Mouse (Mus musculus): ENCODE measurements around the gene Cd200r1.

Gene Cd200r1

DNA sequence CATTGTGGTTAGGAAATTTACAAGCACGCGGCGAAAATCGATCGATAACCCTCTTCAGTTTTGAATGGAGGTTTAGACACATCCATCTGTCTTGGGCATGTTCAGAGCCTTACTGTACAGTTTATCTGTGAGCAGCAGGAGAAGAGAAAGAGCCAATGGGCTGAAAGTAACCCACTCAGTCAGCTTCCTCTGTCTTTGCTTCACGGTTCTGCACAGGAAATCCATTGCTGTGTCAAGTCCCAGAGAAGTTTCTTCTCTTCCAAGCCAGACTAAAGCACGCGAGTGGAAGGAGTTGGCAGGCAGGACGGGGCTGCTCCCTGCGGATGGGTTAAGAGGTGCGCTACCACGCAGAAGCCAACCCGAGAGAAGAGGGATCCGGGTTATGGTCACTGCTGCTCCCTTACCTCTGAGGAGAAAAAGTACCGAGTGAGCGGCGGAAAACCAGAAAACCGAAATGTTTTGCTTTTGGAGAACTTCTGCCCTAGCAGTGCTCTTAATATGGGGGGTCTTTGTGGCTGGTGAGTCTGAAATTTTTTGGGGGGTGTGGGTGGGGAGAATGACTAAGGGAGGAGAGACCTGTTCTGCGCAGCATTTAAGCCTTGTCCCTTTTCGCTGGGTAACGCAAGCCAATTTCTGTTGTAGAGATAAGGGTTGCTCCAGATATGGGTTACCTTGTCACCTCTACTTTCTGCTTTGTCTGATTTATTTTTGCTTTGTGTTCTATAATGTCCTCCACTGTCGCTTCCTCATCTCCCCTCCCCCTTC lies at the start of gene Cd200r1:
Gene Cd200r1, plus strand, starts transcription at position 182 of the 765 bp plus-strand sequence.
- no peak for DNase-seq (ENCODE audit: low spot score)

DNA sequence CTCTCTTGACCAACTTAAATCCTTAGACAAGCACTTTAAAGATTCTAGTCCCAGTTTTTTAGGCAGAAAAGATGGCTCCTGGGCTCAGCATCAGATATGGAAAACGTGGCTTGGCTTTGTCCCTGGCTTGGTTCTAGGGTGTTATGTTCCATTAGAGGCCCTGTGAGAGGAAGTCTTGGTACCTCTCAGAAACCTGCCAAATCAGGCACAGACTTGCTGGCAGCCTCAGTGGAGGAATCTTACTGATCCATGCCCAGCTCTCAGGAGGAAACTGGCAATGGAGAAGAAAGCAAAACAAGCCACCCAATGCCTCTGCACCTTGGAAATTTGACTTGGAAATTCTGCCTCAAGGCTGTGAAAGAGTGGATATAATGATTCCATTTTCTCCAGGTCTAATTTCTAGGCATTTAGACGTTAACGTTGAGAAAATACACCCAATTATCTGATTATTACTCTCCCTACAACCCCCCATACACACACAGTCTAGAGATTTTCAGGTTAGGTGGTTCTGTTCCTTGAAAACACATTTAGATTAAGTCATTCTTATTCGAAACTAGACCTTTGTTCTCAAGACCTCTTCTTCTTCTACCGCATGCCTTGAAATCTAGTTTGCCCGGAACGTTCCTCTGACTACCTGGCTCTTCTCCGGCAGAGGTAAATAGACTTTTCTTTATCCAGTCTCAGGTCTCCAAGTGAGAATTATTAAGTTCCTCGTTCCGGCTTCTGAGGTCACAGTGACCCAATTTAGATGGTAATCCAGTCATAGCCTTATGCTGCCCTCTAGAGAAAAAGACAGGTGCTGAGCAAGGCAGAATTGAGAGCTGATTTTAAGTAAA lies 49.0 kb upstream of the Cd200r1 start:
- no peak for DNase-seq (ENCODE audit: low spot score)

DNA sequence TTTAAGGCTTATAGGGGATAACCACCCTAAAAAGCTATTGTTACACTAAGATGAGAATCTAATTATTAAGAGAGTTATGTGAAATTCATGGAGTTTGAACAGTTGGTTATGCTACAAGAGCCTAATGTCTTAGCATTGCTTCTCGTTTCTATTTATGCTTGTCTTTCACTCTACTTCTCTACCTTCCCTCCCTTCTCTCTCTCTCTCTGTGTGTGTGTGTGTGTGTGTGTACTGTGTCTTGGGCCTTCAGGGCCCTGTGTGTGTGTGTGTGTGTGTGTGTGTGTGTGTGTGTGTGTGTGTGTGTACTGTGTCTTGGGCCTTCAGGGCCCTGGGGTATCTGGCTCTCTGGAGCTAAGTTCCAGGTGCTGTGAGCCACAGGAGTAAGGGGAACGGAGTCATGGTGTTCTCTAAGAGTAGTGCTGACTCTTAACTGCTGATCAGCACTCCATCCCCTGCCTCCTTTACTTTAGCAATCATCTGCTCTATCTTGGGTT lies 48.3 kb upstream of the Cd200r1 start:
- DNase-seq (ENCODE audit: low spot score) = no peak

DNA sequence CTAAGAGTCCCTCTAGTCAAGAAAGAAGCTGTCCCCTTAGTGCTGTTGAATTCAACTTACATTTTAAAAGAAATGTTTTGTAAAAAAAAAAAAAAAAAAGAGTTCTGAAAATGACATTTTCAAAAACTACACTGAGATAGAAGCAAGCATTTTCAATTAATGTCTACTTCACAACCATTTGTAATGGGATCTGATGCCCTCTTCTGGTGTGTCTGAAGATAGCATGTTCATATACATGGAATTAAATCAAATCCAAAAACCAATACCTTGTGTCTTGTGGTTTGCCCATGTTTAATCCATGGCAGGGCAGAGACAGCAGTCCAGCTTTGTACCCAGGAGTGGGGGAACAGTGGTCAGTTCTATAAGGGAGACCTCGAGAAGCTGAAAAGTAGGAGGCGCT lies 47.7 kb upstream of the Cd200r1 start:
- no peak for DNase-seq (ENCODE audit: low spot score)

DNA sequence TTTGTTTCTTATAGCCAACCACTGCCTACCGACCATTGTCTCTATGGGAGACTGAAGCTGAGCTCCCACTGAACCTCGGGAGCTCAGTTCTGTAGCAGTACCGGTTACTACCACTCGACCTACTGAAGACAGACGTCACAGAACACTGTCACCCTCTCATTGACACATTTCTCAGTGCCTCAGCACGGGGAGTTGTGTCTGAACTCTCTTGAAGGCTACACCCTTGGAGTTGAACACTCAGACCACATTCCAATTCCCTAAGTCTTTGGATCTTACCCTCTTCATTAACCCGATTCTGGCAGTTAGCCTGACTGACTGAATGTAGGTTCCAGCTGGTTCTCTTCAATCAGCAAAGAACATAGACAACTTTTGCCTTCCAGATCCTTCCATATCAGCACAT lies 46.2 kb upstream of the Cd200r1 start:
- no peak for DNase-seq (ENCODE audit: low spot score)

DNA sequence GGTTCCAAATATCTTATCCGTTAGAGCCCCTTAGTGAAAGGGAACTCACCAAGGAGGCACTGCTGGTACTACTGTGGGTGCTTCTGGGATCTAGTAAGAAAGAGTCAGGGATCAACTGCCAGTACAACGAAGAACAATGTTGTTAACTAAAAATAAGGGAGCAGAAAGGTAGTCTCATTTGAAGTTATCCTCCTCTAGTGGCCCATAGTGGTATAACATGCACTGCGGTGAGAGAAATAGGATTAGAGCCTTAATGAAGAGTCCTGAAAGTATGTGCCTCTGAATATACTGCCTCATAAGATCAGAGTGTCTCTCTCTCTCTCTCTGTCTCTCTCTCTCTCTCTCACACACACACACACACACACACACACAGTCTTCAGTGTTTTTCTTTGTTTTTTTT lies 45.0 kb upstream of the Cd200r1 start:
- no peak for DNase-seq (ENCODE audit: low spot score)

DNA sequence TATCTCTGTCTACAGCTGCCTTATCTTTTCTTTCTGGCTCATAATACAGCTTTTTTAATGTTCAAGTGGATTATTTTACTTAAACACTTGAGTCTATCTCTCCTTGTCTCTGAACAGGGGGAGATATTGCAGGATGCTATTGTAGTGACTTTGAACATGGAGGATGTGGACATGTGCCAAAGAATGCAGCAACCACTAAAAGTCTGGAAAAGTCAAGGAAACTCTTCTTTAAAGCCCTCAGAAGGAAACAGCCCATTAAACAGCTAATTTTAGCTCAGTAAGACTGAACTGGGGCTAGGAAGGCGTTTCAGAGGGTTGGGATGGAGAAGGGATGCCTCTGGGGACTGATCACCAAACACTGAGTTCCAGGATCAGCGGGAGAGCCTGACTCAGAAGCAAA lies 42.9 kb upstream of the Cd200r1 start:
- DNase-seq (ENCODE audit: low spot score) = no peak

DNA sequence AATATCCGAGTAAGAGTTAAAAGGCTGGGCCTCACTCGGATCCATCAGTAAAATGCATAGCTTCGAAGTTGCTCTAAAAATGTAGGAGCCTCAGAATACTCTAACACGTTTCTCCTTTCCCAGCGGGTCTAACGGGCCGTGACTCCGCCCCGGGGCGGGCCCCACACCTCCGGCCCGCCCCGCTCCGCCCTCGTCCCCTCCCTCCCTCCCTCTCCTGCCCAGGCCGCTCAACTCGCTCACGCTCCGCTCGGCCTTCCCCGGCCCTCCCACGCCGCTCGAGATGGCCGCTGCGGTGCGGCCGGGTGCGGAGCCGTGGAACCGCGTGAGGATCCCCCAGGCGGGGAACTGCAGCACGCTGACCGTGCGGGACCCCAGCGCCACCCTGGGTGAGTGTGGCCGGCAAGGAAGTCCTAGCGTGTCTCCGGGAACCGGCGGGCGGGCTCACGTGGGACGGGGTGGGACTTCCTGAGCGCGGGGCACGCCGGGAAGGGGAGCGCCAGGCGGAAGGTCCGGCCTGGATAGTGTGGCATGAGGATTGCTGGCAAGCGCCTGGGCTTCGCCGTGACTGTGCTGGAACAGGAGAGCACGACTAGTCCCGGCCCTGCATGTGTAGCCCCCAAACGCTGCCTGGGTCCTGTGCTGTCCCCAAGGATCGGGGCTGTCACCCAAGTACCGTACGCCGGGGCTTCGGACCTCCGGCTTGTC lies 41.3 kb upstream of the Cd200r1 start, which contains the start of gene Nepro:
Gene Nepro, plus strand, starts transcription at position 219 of the 705 bp plus-strand sequence.
- peak; percentile 89 for DNase-seq (ENCODE audit: low spot score)

DNA sequence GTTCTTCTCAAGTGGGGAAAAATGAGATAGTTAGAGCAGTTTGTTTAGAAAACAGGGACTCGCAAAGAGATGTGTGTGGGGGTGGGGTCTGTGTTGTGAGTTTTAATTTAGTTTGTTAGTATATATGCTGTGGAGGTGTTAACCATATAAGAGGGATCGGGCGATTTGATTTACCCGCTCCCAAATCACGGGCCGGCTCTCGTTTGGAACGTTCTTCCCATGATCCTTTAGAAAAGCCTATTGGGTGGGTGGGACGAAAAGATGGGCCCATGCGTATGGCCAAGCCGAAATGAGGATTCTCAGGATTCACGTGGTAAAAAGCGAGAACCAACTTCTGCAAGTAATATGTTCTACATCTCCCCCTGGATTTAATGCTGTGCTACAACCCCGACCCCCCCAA lies 40.7 kb upstream of the Cd200r1 start:
- peak; percentile 84 for DNase-seq (ENCODE audit: low spot score)

DNA sequence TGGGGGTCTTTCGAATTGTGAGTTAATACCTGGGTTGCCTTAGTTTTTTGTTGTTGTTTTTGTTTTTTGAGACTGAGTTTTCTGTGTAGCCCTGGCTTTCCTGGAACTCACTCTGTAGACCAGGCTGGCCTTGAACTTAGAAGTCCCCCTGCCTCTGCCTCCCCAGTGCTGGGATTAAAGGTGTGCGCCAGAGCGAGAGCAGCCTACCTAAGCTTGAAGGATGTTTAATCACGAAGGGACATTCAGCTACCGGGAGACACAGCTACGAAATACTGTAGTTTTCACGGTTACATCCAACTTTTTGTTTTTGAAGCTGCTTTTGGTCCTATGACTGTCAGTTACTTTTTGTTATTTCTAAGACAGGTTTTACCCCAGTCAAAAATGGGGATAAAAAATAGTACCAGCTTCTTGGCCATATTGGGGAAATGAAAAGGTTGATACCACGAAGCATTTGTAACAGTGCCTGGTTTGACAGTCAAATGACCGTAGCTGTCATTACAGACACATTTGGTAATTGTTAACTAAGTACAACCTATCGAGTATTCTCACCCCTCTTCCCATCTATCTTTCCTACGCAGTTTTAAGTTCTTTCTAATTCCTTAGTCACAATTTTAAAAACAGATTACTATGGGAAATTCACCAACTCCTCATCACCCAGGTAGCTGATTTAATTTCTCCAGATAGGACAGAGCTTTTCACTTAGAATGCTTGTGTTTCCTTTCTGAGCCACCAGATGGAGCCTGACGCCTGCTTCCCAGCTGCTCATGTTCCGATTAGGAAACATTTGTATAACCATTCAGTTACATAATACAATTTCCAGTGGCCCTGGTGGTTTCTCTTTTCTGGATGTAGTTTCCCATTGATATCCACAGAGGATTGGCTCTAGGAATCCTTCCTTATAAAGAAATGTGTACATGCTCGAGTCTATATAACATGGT lies 40.0 kb upstream of the Cd200r1 start:
- DNase-seq (ENCODE audit: low spot score) = peak; percentile 80

DNA sequence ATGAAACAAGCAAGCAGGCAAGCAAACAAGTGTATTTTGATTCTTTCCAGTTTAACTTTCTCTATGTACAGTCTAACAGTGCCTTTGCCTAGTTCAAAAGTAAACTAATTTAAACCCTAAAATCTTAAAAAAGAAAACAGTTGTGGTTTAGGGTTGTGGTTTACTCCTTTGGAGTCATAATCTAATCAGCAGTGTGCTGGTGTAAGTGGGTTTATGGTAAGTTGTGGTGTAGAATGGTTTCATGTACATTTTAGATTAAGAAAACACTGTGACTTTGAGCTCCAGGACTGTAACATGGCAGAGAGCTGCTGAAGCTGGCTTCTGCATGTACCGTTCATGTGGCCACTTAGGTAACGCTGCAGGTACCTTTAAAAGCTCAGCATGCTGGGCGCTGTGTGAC lies 38.0 kb upstream of the Cd200r1 start:
- no peak for DNase-seq (ENCODE audit: low spot score)

DNA sequence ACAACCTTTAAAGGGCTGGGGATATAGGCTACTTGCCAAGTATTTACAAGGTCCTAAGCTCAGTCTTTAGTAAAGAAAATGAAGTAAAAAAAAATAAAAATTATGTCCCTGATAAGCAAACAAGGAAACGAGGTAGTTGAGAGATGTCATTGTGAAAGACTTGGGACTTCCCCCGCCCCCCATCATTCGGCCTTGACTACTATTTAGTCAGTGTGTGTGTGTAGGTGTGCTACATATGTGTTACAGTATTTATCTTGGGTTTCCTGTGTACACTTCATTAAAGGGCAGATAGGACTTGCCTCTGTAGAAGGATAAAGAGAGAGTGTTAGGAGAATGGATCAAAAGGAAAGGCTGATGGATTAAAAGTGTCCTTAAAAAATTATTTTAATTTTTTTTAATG lies 31.5 kb upstream of the Cd200r1 start:
- no peak for DNase-seq (ENCODE audit: low spot score)

DNA sequence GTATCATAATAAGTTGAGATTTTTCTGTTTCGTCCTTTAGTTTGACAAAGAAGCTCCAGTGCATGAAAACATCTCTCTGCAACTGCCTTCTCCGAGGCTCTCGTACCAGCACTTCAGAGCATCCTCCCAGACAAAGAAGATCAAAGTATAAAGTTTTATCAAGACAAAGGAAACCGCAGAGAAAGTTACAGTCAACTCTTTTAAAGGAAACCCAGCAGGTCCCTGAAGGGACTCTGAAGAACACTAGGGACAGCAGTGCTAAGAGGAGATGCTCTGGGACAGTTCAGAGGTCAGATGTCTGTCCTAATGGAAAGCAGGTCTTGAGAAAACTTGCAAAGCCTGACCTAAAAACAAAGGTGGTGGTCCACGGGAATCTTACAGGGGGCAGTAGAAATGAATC lies 29.9 kb upstream of the Cd200r1 start:
- DNase-seq (ENCODE audit: low spot score) = no peak

DNA sequence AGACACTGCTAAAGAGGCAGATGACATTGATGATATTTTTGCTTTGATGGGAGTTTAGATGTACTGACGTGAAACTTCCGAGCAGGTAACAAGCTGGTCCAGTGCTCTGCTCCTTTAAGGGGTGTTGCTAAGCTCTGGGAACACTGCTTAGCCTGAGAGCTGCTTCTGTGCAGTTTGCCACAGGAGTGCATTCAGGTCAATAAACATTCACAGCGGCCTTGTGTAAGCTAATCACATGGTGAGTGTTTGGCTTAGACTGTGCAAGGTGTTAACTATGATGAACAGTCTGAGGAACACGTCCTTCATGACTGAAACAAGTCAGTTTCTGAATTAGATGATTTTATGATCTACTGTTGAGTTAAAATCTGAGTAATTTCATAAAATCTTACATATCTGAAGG lies 29.4 kb upstream of the Cd200r1 start:
- no peak for DNase-seq (ENCODE audit: low spot score)

DNA sequence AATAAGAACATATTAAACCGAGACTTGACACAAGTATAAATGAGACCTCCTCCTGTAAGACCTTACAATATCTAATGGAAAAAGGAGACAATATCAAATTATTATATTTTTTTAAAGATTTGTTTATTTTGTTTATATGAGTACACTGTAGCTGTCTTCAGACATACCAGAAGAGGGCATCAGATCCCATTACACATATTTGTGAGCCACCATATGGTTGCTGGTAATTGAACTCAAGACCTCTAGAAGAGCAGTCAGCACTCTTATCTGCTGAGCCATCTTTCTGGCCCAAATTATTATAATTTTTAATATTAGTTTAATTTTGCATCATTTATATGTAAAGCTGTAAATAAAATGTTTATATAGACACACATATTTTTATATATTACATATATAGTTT lies 22.8 kb upstream of the Cd200r1 start:
- no peak for DNase-seq (ENCODE audit: low spot score)

DNA sequence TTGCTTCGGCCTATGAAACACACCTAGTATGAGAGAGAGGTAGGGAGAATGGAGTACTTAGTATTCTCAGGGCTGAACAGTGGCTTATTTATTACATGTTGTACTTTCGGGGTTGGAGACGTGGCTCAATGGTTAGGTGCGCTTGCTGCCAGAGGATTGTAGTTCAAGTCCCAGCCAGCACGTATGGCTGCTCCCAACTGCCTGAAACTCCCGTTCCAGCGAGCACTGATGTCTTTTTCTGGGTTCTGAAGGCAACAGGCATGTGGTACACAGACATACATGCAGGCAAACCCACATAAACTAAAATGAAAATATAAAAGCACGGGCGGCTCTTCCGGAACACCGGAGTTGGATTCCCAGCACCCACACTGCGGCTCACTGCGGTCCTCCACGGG lies 20.1 kb upstream of the Cd200r1 start:
- DNase-seq (ENCODE audit: low spot score) = no peak

DNA sequence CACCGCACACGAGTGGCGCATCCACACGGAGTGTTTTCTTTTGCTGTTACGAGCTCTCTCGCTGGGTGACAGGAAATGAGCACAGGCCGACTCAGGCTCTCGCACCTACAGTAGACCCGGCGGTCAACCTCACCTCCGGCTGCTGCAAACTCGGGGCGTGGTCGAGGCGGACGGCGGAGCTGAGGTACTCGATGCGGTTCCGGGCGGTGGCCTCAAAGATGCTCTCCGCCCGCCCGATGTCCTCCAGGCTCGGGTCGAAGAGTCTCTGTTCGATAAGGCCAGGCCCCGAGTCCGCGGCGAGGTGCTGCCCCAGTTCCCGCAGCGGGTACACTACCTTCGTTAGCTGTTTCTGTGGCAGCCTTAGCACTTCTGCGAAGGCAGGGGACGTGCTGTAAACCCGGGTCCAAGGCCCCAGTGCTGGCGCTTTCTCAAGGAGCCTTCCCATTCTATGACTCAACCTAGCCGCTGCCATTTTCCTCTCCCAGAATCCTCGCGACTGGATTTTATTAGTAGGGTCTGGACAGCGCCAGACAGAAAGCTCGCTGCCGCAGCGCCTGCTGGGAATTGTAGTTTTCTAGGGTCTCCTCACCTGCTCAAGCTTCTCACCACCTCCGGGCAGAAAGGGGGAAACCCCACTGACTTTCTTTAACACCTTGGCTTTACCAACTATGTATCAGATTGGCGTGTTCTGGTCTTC lies 19.5 kb upstream of the Cd200r1 start, which contains the start of gene Gtpbp8:
Gene Gtpbp8, minus strand, starts transcription at position 498 of the 697 bp plus-strand sequence.
- peak; percentile 88 for DNase-seq (ENCODE audit: low spot score)

DNA sequence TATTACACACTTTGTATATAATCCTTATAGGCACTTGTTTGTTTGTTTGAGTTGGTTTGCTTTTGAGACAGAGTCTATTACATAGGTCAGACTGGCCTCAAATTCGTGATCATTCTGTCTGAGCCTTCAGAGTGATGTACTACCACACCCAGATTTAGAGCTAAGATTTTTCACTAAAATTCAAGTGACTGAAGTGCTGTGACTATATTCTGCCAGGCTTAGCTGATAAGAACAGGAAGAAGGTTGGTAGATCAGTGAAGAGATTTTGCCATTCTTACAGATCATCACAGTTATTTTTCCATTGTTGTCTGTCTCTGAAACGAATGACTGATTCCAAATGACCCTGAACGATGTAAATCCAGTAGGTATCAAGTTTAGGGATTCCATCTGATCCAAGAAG lies 17.5 kb upstream of the Cd200r1 start:
- DNase-seq (ENCODE audit: low spot score) = no peak

DNA sequence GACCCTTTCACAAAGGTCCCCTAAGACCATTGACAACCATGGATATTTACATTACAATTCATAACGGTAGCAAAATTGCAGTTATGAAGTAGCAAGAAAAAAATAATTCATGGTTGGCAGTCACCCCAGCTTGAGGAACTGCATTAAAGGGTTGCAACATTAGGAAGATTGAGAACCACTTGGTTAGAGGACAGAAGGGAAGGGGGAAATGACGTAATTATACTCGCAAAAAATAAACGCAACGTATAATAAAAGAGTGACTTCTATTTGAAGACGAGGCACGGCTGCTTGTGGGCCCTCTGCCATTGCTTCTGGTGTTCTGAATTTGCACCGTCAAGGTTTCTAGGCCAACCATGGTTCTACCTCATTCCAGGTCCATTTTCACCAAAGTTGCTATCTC lies 7.8 kb upstream of the Cd200r1 start:
- DNase-seq (ENCODE audit: low spot score) = no peak

DNA sequence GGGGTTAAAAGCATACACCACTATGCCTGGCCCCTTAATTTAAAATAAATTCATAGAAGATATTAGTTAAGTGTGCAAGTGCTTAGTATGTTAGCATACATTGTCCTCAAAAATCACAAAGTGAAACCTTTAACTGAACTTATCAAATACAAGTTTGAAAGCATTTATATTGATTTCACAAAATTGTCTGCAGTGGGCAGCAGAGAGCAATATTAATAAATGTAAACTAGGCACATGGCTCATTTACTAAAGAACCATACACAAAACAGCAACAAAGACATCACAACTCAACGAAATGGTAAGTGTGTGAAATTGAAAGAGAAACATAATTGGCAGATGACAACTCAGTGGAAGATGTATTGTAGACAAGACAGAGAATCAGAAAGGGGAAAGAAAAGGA lies 3.7 kb upstream of the Cd200r1 start:
- DNase-seq (ENCODE audit: low spot score) = no peak

Measured in MN1 (cell line).